In the genomic region with DNA sequence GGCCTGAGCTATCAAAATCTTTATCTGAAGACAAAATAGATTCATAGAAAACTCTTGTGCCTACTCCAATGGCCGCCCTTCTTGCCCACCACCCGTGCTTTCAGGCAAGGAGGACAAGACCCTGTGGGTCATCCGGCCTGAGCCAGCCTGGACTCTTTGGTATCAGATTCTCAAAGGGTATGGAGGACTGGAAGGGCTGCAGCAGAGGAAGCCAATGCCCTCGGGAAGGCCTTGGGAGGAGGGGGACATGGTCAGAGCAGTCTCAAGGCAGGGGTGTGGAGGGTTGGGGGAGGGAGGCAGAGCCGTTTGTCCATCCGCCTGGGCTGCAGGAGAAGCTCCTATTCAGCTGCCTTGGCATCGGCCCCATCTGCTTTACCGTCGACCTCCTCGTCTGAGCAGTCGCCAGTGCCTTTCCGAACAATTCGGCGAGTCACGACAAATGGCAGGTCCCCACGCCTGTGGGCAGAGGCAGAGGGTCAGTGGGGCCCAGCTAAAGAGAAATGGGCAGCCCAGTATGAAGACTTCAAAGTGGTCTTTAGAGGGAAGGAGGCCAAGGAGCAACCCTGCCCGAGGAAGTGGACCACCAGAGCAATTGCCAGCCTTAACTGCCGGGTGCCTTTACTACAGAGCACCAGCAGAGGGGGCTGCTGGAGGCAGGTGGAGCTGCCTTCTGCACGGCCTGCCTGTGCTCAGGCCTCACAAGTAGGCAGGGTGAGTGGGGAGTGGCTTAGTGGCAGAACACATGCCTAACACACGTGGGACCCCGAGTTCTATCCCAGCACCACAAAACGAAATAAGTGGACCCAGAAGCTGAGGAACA, we compare ENCODE assay signal across 10 mouse cellular contexts. TPM values are rescaled to one million over a fixed set of nuclear protein-coding genes. Genes with fewer than 3 reads are reported as not detected.
A peak's percentile ranks its signal among the peaks of the same experiment; 100 is the strongest.
DNase-seq lines count a peak whose midpoint lies in the region; ATAC-seq and TF ChIP-seq lines count a peak whose summit lies in the region.
"Had no signal": no experiment of that assay in that cellular context is flagged by ENCODE, and none has a peak within 500 bp of the region (broad histone marks: within the 10 kb centered on the region; RNA-seq: fewer than 3 reads in every experiment).

No protein-coding gene starts in this region.

- WGBS in intestine, embryonic 14.5 days: 77% methylated on average over 22 of the region's 22 CpGs
- WGBS in intestine, embryonic 15.5 days: 77% methylated on average over 22 of the region's 22 CpGs
- 79% methylated on average over 22 of the region's 22 CpGs for WGBS in heart, embryonic 12.5 days

- no peaks in the 10 kb centered on the region for H3K27me3 ChIP-seq in intestine, embryonic 14.5 days (replicated peaks; ENCODE audit: control insufficient read depth, insufficient read depth, low read length)
- no peaks in the 10 kb centered on the region for H3K27me3 ChIP-seq in intestine, embryonic 15.5 days (replicated peaks)
- no peaks in the 10 kb centered on the region for H3K27me3 ChIP-seq in CH12.LX (replicated peaks)
- no peaks in the 10 kb centered on the region for H3K27me3 ChIP-seq in heart, embryonic 12.5 days (replicated peaks)
- H3K27me3 ChIP-seq: lung, embryonic 15.5 days had no signal

- in situ Hi-C loops in CH12.LX (cut with MboI; ENCODE audit: low pct_ligation_motif_present, low pct_unique_long_range_greater_than_20kb, low sequenced_read_pairs): no loop called here

- peak; percentile 15 for TF ChIP-seq RAD21 in CH12.LX (IDR thresholded peaks at IDR 0.05; ENCODE audit: low read depth, low read length)

- no peaks in the 10 kb centered on the region for H3K79me2 ChIP-seq in CH12.LX (replicated peaks; ENCODE audit: control insufficient read depth, extremely low read depth, insufficient read depth, poor library complexity, severe bottlenecking)

- no peaks in the 10 kb centered on the region for H3K9me3 ChIP-seq in intestine, embryonic 14.5 days (ENCODE audit: control insufficient read depth, low read length)
- H3K9me3 ChIP-seq in intestine, embryonic 15.5 days: no peaks in the 10 kb centered on the region
- no peaks in the 10 kb centered on the region for H3K9me3 ChIP-seq in CH12.LX (replicated peaks; ENCODE audit: low read length)
- no peaks in the 10 kb centered on the region for H3K9me3 ChIP-seq in heart, embryonic 12.5 days (replicated peaks)
- H3K9me3 ChIP-seq: lung, embryonic 15.5 days had no signal

- no peak for TF ChIP-seq EP300 in CH12.LX (IDR thresholded peaks at IDR 0.05; ENCODE audit: low read length)

- dilution Hi-C loops in CH12.LX (cut with MboI; ENCODE audit: extremely low pct_ligation_motif_present, extremely low pct_unique_long_range_greater_than_20kb, low sequenced_read_pairs): no loop called here

- peak; percentile 23 to 60; a peak in 3 of 4 replicates for TF ChIP-seq CTCF in CH12.LX (conservative IDR thresholded peaks at IDR 0.05 in 1 of 2, IDR thresholded peaks at IDR 0.05 in 1 of 2; ENCODE audit: low read depth in 2 of 2, low read length in 2 of 2)

- peak; percentile 71 for DNase-seq in intestine, embryonic 14.5 days (ENCODE audit: low spot score)
- DNase-seq in CH12.LX (ENCODE audit: extremely low read depth): peak; percentile 28
- peak; percentile 67 for DNase-seq in adrenal gland, postnatal 10 days
- peak; percentile 69 for DNase-seq in lung, postnatal 10 days
- peak; percentile 60 to 70 for DNase-seq in thymus, postnatal 36 days

- H3K9ac ChIP-seq in intestine, embryonic 14.5 days (ENCODE audit: low read length): no peak overlapping the region
- H3K9ac ChIP-seq in intestine, embryonic 15.5 days: no peak overlapping the region
- no peak overlapping the region for H3K9ac ChIP-seq in CH12.LX (ENCODE audit: insufficient read depth, low read depth)
- no peak overlapping the region for H3K9ac ChIP-seq in heart, embryonic 12.5 days
- H3K9ac ChIP-seq: lung, embryonic 15.5 days had no signal

- no peak; the same call in 1 of the 2 replicates for TF ChIP-seq POLR2A in CH12.LX (IDR thresholded peaks at IDR 0.05; ENCODE audit: low read depth, low read length)

- peaks cover 67% of the 10 kb centered on the region for H3K36me3 ChIP-seq in intestine, embryonic 14.5 days (ENCODE audit: control insufficient read depth, insufficient read depth, low read length)
- H3K36me3 ChIP-seq in intestine, embryonic 15.5 days: peaks cover 60% of the 10 kb centered on the region
- H3K36me3 ChIP-seq in CH12.LX (replicated peaks in 1 of 2; ENCODE audit: control insufficient read depth in 1 of 2, insufficient read depth in 1 of 2, low read length in 1 of 2): peaks cover 67 to 77% of the 10 kb centered on the region in 2 experiments
- H3K36me3 ChIP-seq in heart, embryonic 12.5 days: peaks cover 78% of the 10 kb centered on the region

- H3K4me3 ChIP-seq in intestine, embryonic 14.5 days (ENCODE audit: low read depth, low read length): no peak overlapping the region
- H3K4me3 ChIP-seq in intestine, embryonic 15.5 days (replicated peaks): no peak overlapping the region
- no peak overlapping the region for H3K4me3 ChIP-seq in CH12.LX (replicated peaks in 1 of 3; ENCODE audit: low read depth in 2 of 3, low read length in 2 of 3, poor library complexity in 1 of 3)
- no peak overlapping the region for H3K4me3 ChIP-seq in heart, embryonic 12.5 days
- H3K4me3 ChIP-seq: erythroblast, embryonic 14.5 days; lung, embryonic 15.5 days had no signal

- no peak overlapping the region for H3K4me2 ChIP-seq in intestine, embryonic 14.5 days (ENCODE audit: low read length)
- H3K4me2 ChIP-seq in intestine, embryonic 15.5 days (replicated peaks): no peak overlapping the region
- no peak overlapping the region for H3K4me2 ChIP-seq in CH12.LX (ENCODE audit: insufficient read depth, low read depth, poor library complexity, severe bottlenecking)
- no peak overlapping the region for H3K4me2 ChIP-seq in heart, embryonic 12.5 days
- H3K4me2 ChIP-seq: lung, embryonic 15.5 days had no signal

- no peak for ATAC-seq in intestine, embryonic 14.5 days (replicated peaks; ENCODE audit: low FRiP score, low TSS enrichment, low read depth)
- ATAC-seq in intestine, embryonic 15.5 days: no peak
- peak; percentile 70 to 76; a peak in 3 of 4 replicates for ATAC-seq in hematopoietic stem cell, adult 5-6 weeks (replicated peaks in 1 of 2; ENCODE audit: insufficient read depth in 1 of 2, low FRiP score in 2 of 2, low TSS enrichment in 1 of 2, low read depth in 1 of 2, poor library complexity in 2 of 2, severe bottlenecking in 2 of 2)
- no peak; the same call in 1 of the 2 replicates for ATAC-seq in heart, embryonic 12.5 days (ENCODE audit: insufficient number of reproducible peaks, low FRiP score)

- H3K4me1 ChIP-seq in intestine, embryonic 14.5 days (replicated peaks; ENCODE audit: control insufficient read depth, insufficient read depth, low read length): no peaks in the 10 kb centered on the region
- H3K4me1 ChIP-seq in intestine, embryonic 15.5 days (replicated peaks): 0 out of 2 replicates have a peak, but pooled peaks cover 5% of the 10 kb centered on the region
- H3K4me1 ChIP-seq in CH12.LX (ENCODE audit: control insufficient read depth in 1 of 2, insufficient read depth in 2 of 2): no peaks in the 10 kb centered on the region
- 0 out of 2 replicates have a peak, but pooled peaks cover 4% of the 10 kb centered on the region for H3K4me1 ChIP-seq in heart, embryonic 12.5 days (replicated peaks)

- H3K27ac ChIP-seq in intestine, embryonic 14.5 days (ENCODE audit: low read depth): no peak overlapping the region
- H3K27ac ChIP-seq in intestine, embryonic 15.5 days: no peak overlapping the region
- H3K27ac ChIP-seq in CH12.LX (ENCODE audit: insufficient read depth, low read depth): no peak overlapping the region
- no peak overlapping the region for H3K27ac ChIP-seq in heart, embryonic 12.5 days (ENCODE audit: poor library complexity, severe bottlenecking)
- H3K27ac ChIP-seq: lung, embryonic 15.5 days had no signal

TF ChIP-seq in CH12.LX, 34 proteins besides CTCF, POLR2A, EP300 and RAD21:
- TF ChIP-seq SMC3 (IDR thresholded peaks at IDR 0.05; ENCODE audit: low read depth, low read length) (peak; percentile 54; the same call in 1 of the 2 replicates), ELF1 (IDR thresholded peaks at IDR 0.05; ENCODE audit: low read depth, low read length) (no peak)

RNA-seq across cellular contexts. Expression of gene Apol8, which starts 5.0 kb away (rescaled TPM):
- polyA plus RNA-seq in intestine, embryonic 14.5 days (2014; fragmentation: Nextera tagmentation; extraction: Ambion mirVana): not detected in 2 replicates
- 0.18 and 0.35 TPM in 2 replicates for polyA plus RNA-seq in intestine, embryonic 15.5 days (2015; fragmentation: Nextera tagmentation; extraction: Ambion mirVana)
- 0.17 TPM in 1 of 2 replicates, not detected in the other for total RNA-seq in CH12.LX (2012; rRNA removed)
- 0.15 and 0.84 TPM in 2 replicates for total RNA-seq in CH12.LX (2014; rRNA removed)
- polyA plus RNA-seq in CH12.LX (2012; ENCODE audit: insufficient read length, low read depth): 0.14 and 0.50 TPM in 2 replicates
- under 1 TPM; 0.39 to 0.88 TPM for total RNA-seq in adrenal gland, postnatal 10 days (2021)
- 0.75 and 1.7 TPM in 2 replicates for total RNA-seq in hematopoietic stem cell, adult 5-6 weeks (2017)
- polyA plus RNA-seq in heart, embryonic 12.5 days (2016; fragmentation: Nextera tagmentation; extraction: Ambion mirVana): 0.65 and 0.74 TPM in 2 replicates
- polyA plus RNA-seq: lung, embryonic 15.5 days had no signal

RNA-seq across cellular contexts. Expression of gene Apol9b, which starts 32.9 kb away (rescaled TPM):
- polyA plus RNA-seq in intestine, embryonic 14.5 days (2014; fragmentation: Nextera tagmentation; extraction: Ambion mirVana): 0.26 and 0.32 TPM in 2 replicates
- 0.35 TPM in 1 of 2 replicates, not detected in the other for polyA plus RNA-seq in intestine, embryonic 15.5 days (2015; fragmentation: Nextera tagmentation; extraction: Ambion mirVana)
- total RNA-seq in CH12.LX (2012; rRNA removed) (not detected in 2 replicates), CH12.LX (2014; rRNA removed) (not detected in 2 replicates)
- polyA plus RNA-seq in CH12.LX (2012; ENCODE audit: insufficient read length, low read depth): not detected in 2 replicates
- total RNA-seq in adrenal gland, postnatal 10 days (2021): under 1 TPM; 0.30 to 0.42 TPM
- 1.2 and 1.5 TPM in 2 replicates for total RNA-seq in hematopoietic stem cell, adult 5-6 weeks (2017)
- 0.20 and 0.22 TPM in 2 replicates for polyA plus RNA-seq in heart, embryonic 12.5 days (2016; fragmentation: Nextera tagmentation; extraction: Ambion mirVana)
- polyA plus RNA-seq: erythroblast, embryonic 14.5 days; lung, embryonic 15.5 days had no signal

Comparison
In these comparisons a context has a peak if more than half of its experiments do, and no peak if none do; other contexts are left out.
1. ATAC-seq: peak in hematopoietic stem cell, adult 5-6 weeks (2 of 2); none in intestine, embryonic 14.5 days (single experiment), intestine, embryonic 15.5 days (single experiment) and heart, embryonic 12.5 days (single experiment).
2. Peak in every context shown above with its lines, with median percentiles within 50 percentile points of each other: DNase-seq.